Mouse (Mus musculus): Measurements from ENCODE around the gene Tpst1. TPM values are rescaled to one million over a fixed set of nuclear protein-coding genes. Genes with fewer than 3 reads are reported as not detected.

Tpst1 gene
- polyA plus RNA-seq, 1 experiment from 2014 or later: 50.0 TPM

DNA sequence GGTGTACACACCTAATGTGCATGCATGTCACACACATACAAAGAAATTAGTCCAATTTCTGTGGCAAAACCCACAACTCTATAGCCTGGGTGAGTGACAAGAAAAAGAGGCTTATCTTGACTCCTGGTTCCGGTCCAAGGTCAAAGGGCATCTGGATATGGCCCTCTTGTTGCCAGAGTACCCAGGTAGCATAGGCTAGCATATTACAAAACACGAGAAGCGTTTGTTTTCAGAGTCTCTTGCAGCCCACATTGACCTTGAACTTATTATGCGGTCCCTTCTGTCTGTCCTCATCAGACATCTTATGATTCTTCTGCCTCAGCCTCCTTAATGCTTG, 12.8 kb upstream of the Tpst1 start:
- Histone ChIP-seq H3K36me3 (peaks cover 53% of the 10 kb centered on the region), H3K4me1 (replicated peaks) (0 out of 2 replicates have a peak, but pooled peaks cover 5% of the 10 kb centered on the region), H3K27ac (no peak overlapping the region), H3K4me3 (no peak overlapping the region), H3K9me3 (no peaks in the 10 kb centered on the region), H3K27me3 (ENCODE audit: insufficient read depth, poor library complexity, severe bottlenecking) (no peaks in the 10 kb centered on the region)
- no peak for DNase-seq (ENCODE audit: low spot score)
- WGBS: 91% methylated on average over 4 of the region's 4 CpGs

GRCm38 (mm10) chr5:130062096-130062495, 11.0 kb upstream of the Tpst1 start:
- Histone ChIP-seq H3K27ac (no peak overlapping the region), H3K4me3 (no peak overlapping the region), H3K27me3 (ENCODE audit: insufficient read depth, poor library complexity, severe bottlenecking) (no peaks in the 10 kb centered on the region), H3K4me1 (replicated peaks) (0 out of 2 replicates have a peak, but pooled peaks cover 5% of the 10 kb centered on the region), H3K36me3 (peaks cover 46% of the 10 kb centered on the region), H3K9me3 (peaks cover 3% of the 10 kb centered on the region; the same call in 1 of the 2 replicates)
- WGBS: 78% methylated on average over 2 of the region's 2 CpGs
- no peak for DNase-seq (ENCODE audit: low spot score)

DNA sequence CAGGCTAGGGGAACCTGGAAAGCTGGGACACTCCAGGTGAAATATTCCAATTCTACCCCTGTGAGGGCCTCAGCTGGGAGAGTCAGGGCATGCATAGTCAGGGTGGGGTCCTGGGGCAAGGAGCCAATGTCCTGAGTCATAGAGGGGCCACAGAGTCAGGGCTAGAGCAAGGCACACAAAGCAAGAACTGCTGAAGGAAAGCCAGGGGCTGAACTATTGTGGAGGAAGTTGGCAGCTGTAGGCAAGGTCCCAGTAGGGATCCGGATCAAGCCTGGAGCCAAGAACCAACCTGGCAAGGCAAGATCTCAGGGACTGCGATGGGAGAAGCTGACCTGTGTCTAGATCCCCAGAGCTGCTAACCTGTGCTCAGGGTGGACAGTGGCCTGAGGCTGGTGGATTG, 9.4 kb upstream of the Tpst1 start:
- no peak overlapping the region for H3K27ac ChIP-seq
- peaks cover 3% of the 10 kb centered on the region; the same call in 1 of the 2 replicates for H3K9me3 ChIP-seq
- H3K4me1 ChIP-seq (replicated peaks): 0 out of 2 replicates have a peak, but pooled peaks cover 5% of the 10 kb centered on the region
- DNase-seq (ENCODE audit: low spot score): no peak
- peaks cover 35% of the 10 kb centered on the region for H3K36me3 ChIP-seq
- 85% methylated on average over 2 of the region's 2 CpGs for whole genome bisulfite sequencing
- no peak overlapping the region for H3K4me3 ChIP-seq
- no peaks in the 10 kb centered on the region for H3K27me3 ChIP-seq (ENCODE audit: insufficient read depth, poor library complexity, severe bottlenecking)

DNA sequence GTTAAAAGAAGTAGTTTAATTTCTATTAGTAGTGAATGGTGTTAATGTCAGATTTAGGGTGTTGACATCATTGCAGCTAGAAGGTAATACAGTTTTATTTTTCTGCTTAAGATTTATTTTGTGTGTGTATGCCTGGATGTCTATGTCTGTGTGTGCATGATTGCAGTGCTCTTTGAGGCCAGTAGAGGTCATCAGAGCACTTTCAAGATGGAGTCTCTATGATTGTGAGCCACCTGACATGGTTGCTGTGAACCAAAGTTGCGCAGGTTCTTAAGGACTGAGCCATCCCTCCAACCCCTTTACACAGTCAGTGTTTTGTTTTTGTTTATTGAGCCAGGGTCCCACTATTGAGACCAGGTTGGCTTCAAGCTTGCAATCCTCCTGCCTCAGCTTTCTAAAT, 7.5 kb upstream of the Tpst1 start:
- 93% methylated on average over 1 of the region's 1 CpGs for WGBS
- H3K27me3 ChIP-seq (ENCODE audit: insufficient read depth, poor library complexity, severe bottlenecking): no peaks in the 10 kb centered on the region
- no peak for DNase-seq (ENCODE audit: low spot score)

DNA sequence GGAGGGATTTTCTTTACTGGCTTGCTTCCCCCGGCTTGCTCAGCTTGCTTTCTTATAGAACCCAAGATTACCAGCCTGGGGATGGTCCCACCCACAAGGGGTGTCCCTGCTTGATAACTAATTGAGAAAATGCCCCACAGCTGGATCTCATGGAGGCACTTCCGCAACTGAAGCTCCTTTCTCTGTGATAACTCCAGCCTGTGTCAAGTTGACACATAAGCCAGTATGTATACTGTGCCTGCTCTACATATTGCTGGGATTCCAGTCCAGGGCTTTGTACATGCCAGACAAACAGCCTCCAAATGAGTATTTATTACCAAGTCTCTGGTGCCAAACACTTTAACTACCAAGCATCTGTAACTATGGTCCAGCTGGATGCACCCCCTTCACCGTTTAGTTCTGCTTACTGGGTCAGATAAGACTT, 5.3 kb upstream of the Tpst1 start:
- DNase-seq (ENCODE audit: low spot score): no peak
- H3K4me3 ChIP-seq: no peak overlapping the region
- no peaks in the 10 kb centered on the region for H3K27me3 ChIP-seq (ENCODE audit: insufficient read depth, poor library complexity, severe bottlenecking)
- 83% methylated on average over 3 of the region's 3 CpGs for WGBS
- no peaks in the 10 kb centered on the region for H3K36me3 ChIP-seq
- H3K9me3 ChIP-seq: peaks cover 3% of the 10 kb centered on the region; the same call in 1 of the 2 replicates
- H3K4me1 ChIP-seq (replicated peaks): no peaks in the 10 kb centered on the region
- H3K27ac ChIP-seq: no peak overlapping the region

More for the DNA sequence above, 7.5 kb upstream of the Tpst1 start:
- Histone ChIP-seq H3K9me3 (peaks cover 3% of the 10 kb centered on the region; the same call in 1 of the 2 replicates), H3K27ac (no peak overlapping the region), H3K36me3 (peaks cover 18% of the 10 kb centered on the region), H3K4me3 (no peak overlapping the region), H3K4me1 (replicated peaks) (no peaks in the 10 kb centered on the region)

- no peaks in the 10 kb centered on the region for H3K9me3 ChIP-seq
- H3K27me3 ChIP-seq (ENCODE audit: insufficient read depth, poor library complexity, severe bottlenecking): peaks cover 18% of the 10 kb centered on the region
- no peaks in the 10 kb centered on the region for H3K36me3 ChIP-seq
- no peak for DNase-seq (ENCODE audit: low spot score)
- no peak overlapping the region for H3K4me3 ChIP-seq
- H3K27ac ChIP-seq: no peak overlapping the region
- 84% methylated on average over 6 of the region's 6 CpGs for WGBS
- H3K4me1 ChIP-seq (replicated peaks): peaks cover 5% of the 10 kb centered on the region; the same call in 1 of the 2 replicates
Measured at GRCm38 (mm10) chr5:130074491-130074890, 1.4 kb downstream of the Tpst1 start.

DNA sequence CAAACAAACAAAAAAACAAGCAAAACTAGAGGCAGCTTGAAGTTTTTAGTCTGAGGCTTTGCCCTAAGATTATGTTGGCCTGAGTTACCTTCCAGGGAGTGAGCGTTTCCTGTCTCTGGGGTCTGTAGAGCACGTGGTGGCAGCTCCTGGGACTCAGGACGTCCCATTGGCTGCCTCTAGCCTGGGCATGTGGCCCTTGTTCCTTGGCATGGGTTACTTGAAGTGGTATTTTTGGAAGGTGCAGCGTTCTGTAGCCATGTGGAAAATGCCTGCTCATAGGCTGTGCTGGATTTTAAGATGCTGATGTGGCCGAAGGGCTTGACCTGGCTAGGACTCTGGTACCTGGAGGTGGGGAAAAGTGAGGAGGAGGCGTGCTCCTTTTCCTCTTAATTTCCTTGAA, 3.3 kb downstream of the Tpst1 start:
- DNase-seq (ENCODE audit: low spot score): no peak
- Histone ChIP-seq H3K27ac (no peak overlapping the region), H3K27me3 (ENCODE audit: insufficient read depth, poor library complexity, severe bottlenecking) (peaks cover 18% of the 10 kb centered on the region), H3K9me3 (no peaks in the 10 kb centered on the region; the same call in 1 of the 2 replicates), H3K4me1 (replicated peaks) (peaks cover 15% of the 10 kb centered on the region; the same call in 1 of the 2 replicates), H3K36me3 (peaks cover 10% of the 10 kb centered on the region), H3K4me3 (no peak overlapping the region)
- 72% methylated on average over 6 of the region's 6 CpGs for WGBS

- no peak overlapping the region for H3K27ac ChIP-seq
- no peak for DNase-seq (ENCODE audit: low spot score)
- WGBS: 76% methylated on average over 9 of the region's 9 CpGs
- H3K27me3 ChIP-seq (ENCODE audit: insufficient read depth, poor library complexity, severe bottlenecking): peaks cover 18% of the 10 kb centered on the region
- H3K4me3 ChIP-seq: no peak overlapping the region
- peaks cover 28% of the 10 kb centered on the region for H3K36me3 ChIP-seq
- H3K9me3 ChIP-seq: no peaks in the 10 kb centered on the region; the same call in 1 of the 2 replicates
- H3K4me1 ChIP-seq (replicated peaks): peaks cover 15% of the 10 kb centered on the region; the same call in 1 of the 2 replicates
Measured at GRCm38 (mm10) chr5:130078096-130078833, 5.1 kb downstream of the Tpst1 start.

GRCm38 (mm10) chr5:130078834-130079156, 5.7 kb downstream of the Tpst1 start:
- peak overlapping the region; percentile 95 for H3K27ac ChIP-seq
- H3K4me1 ChIP-seq (replicated peaks): peaks cover 15% of the 10 kb centered on the region; the same call in 1 of the 2 replicates
- H3K27me3 ChIP-seq (ENCODE audit: insufficient read depth, poor library complexity, severe bottlenecking): peaks cover 18% of the 10 kb centered on the region
- no peak for DNase-seq (ENCODE audit: low spot score)
- peaks cover 34% of the 10 kb centered on the region for H3K36me3 ChIP-seq
- WGBS: 46% methylated on average over 6 of the region's 6 CpGs
- H3K4me3 ChIP-seq: peak overlapping the region; percentile 76
- H3K9me3 ChIP-seq: no peaks in the 10 kb centered on the region; the same call in 1 of the 2 replicates

DNA sequence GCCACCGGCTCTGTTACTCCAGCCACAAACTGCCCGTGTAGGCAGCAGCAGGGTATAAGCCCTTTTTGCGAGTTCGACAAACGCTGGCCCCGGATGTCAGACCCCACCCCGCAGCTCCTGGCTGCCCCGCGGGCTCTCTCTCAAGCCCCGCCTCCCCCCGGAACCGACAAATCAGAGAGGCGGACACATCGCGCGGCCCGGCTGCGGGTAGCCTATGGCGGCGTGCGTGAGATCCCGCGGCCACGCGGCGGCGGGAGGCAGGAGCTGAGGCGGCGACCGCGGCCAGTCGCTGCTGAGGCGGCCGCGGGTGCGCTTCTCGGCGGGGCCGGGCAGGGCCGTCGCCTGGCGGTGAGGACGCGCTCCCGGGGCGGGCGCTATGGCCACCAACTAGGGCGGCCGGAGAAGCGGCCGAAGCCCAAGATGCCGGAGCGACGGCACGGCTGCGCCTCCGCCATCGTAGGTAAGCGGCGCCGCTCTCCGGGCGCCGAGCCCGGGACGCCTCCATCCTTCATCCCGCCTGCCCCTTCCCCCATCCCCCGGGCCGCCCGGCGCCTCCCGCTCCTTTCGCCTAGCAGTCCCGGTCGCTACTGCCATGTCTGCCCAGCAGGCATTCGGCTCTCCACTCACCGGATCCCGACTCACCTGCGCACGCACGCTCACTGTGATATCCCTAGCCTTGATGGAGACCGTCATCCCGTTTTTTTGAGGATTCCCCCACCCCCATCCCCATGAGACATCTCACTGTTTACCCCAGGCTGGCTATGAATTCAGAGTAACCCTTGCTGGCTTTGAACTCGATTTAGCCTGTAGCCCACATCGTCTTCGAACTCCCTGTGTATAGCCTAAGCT, 6.3 kb downstream of the Tpst1 start:
- Histone ChIP-seq H3K36me3 (peaks cover 40% of the 10 kb centered on the region), H3K4me3 (peak overlapping the region; percentile 76), H3K9me3 (no peaks in the 10 kb centered on the region; the same call in 1 of the 2 replicates), H3K27ac (peak overlapping the region; percentile 95), H3K4me1 (replicated peaks) (peaks cover 15% of the 10 kb centered on the region; the same call in 1 of the 2 replicates), H3K27me3 (ENCODE audit: insufficient read depth, poor library complexity, severe bottlenecking) (peaks cover 18% of the 10 kb centered on the region)
- peak; percentile 97 for DNase-seq (ENCODE audit: low spot score)
- 1% methylated on average over 86 of the region's 86 CpGs for WGBS

- H3K4me3 ChIP-seq: peak overlapping the region; percentile 76
- WGBS: 76% methylated on average over 16 of the region's 16 CpGs
- peak; percentile 8 for DNase-seq (ENCODE audit: low spot score)
- H3K27ac ChIP-seq: peak overlapping the region; percentile 95
- peaks cover 18% of the 10 kb centered on the region for H3K27me3 ChIP-seq (ENCODE audit: insufficient read depth, poor library complexity, severe bottlenecking)
- peaks cover 15% of the 10 kb centered on the region; the same call in 1 of the 2 replicates for H3K4me1 ChIP-seq (replicated peaks)
- peaks cover under 1% of the 10 kb centered on the region; the same call in 1 of the 2 replicates for H3K9me3 ChIP-seq
- H3K36me3 ChIP-seq: peaks cover 47% of the 10 kb centered on the region
Measured at GRCm38 (mm10) chr5:130080051-130080681, 7.0 kb downstream of the Tpst1 start.

DNA sequence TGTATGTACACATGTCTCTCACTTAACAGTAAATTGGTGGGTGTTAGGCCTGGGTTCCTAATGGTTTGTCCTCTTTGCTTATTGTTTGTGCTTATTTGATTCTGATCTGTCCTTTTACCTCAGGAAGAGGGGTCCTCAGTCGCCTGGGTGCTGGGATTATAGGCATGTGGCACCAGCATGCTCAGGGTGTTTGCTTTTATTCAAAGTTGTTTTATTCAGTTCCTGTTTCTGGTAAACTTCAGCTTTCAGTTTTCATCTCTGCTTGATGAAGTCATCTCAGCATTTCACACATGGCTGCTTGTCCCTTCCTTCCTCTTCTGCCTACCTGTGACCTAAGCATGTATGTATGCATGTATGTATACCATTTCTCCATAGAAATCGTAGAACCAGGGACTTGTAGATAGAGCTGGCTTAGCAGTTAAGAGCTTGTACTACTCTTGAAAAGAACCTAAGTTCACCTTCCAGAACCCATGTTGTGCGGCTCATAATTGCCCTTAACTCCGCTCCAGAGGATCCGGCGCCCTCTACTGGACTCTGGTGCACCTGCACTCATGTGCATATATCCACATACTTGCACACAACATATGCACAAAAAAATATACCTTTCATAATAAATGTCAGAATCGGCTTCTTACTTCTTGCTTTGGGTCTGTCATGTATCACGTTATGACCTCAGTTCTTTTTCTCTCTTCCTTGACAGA, 8.2 kb downstream of the Tpst1 start:
- no peak overlapping the region for H3K27ac ChIP-seq
- peaks cover 59% of the 10 kb centered on the region for H3K36me3 ChIP-seq
- H3K4me1 ChIP-seq (replicated peaks): peaks cover 15% of the 10 kb centered on the region; the same call in 1 of the 2 replicates
- 96% methylated on average over 8 of the region's 8 CpGs for WGBS
- DNase-seq (ENCODE audit: low spot score): no peak
- H3K27me3 ChIP-seq (ENCODE audit: insufficient read depth, poor library complexity, severe bottlenecking): peaks cover 18% of the 10 kb centered on the region
- no peak overlapping the region for H3K4me3 ChIP-seq
- H3K9me3 ChIP-seq: peaks cover 8% of the 10 kb centered on the region; the same call in 1 of the 2 replicates

Measured in hindbrain, embryonic 10.5 days (tissue).